Mouse (Mus musculus): Measurements from ENCODE around the gene Fastkd5.

GRCm38 (mm10) chr2:130664102-130664701 is 34.4 kb upstream of the Fastkd5 start, which contains the start of gene Ddrgk1:
- no peak for TF ChIP-seq CTCF (conservative IDR thresholded peaks at IDR 0.05; ENCODE audit: insufficient read depth, insufficient read length, low read depth, low read length)
- peak; percentile 62 for TF ChIP-seq POLR2A (IDR thresholded peaks at IDR 0.05; ENCODE audit: low read depth, low read length)

Measured in kidney, adult 2 months (tissue).